Mouse (Mus musculus): ENCODE data around the gene Polr3c. TPM values are rescaled to one million over a fixed set of nuclear protein-coding genes. Genes with fewer than 3 reads are reported as not detected.

The Polr3c gene
- 15.2 TPM for polyA plus RNA-seq (2014; fragmentation: Illumina TruSeq; extraction: RNeasy Lipid Tissue Mini Kit (QIAGEN cat#74804); ENCODE audit: low read depth, low replicate concordance)

GRCm38 (mm10) chr3:96727343-96727827, at the start of gene Polr3c, which contains the start of gene Rnf115:
Polr3c (minus strand) TSS chr3:96727628.
Rnf115 (plus strand) TSS chr3:96727664.

GRCm38 (mm10) chr3:96707903-96708683, 19.3 kb downstream of the Polr3c start, which contains the start of gene Nudt17:
Nudt17 (minus strand) TSS chr3:96708562.

GRCm38 (mm10) chr3:96696198-96696765, 31.1 kb downstream of the Polr3c start, which contains the start of gene Pias3:
Pias3 (plus strand) TSS chr3:96696384.

GRCm38 (mm10) chr3:96669727-96670468, 57.5 kb downstream of the Polr3c start, which contains the start of gene Ankrd35:
Ankrd35 (plus strand) TSS chr3:96670131.

Other genes starting within 250 kb of the Polr3c start
- gene Hfe2, start 202.5 kb downstream of the Polr3c start, polyA plus RNA-seq (2014; fragmentation: Illumina TruSeq; extraction: RNeasy Lipid Tissue Mini Kit (QIAGEN cat#74804); ENCODE audit: low read depth, low replicate concordance), result not detected
- 292 TPM for gene Txnip, start 169.7 kb downstream of the Polr3c start, polyA plus RNA-seq (2014; fragmentation: Illumina TruSeq; extraction: RNeasy Lipid Tissue Mini Kit (QIAGEN cat#74804); ENCODE audit: low read depth, low replicate concordance)
- not detected for gene Gm16253, start 150.6 kb downstream of the Polr3c start, polyA plus RNA-seq (2014; fragmentation: Illumina TruSeq; extraction: RNeasy Lipid Tissue Mini Kit (QIAGEN cat#74804); ENCODE audit: low read depth, low replicate concordance)
- 45.2 TPM for gene Polr3gl, start 133.4 kb downstream of the Polr3c start, polyA plus RNA-seq (2014; fragmentation: Illumina TruSeq; extraction: RNeasy Lipid Tissue Mini Kit (QIAGEN cat#74804); ENCODE audit: low read depth, low replicate concordance)
- not detected for gene Ankrd34a, start 131.0 kb downstream of the Polr3c start, polyA plus RNA-seq (2014; fragmentation: Illumina TruSeq; extraction: RNeasy Lipid Tissue Mini Kit (QIAGEN cat#74804); ENCODE audit: low read depth, low replicate concordance)
- gene Lix1l, start 126.5 kb downstream of the Polr3c start, polyA plus RNA-seq (2014; fragmentation: Illumina TruSeq; extraction: RNeasy Lipid Tissue Mini Kit (QIAGEN cat#74804); ENCODE audit: low read depth, low replicate concordance), result 8.7 TPM
- gene Rbm8a, start 97.7 kb downstream of the Polr3c start, polyA plus RNA-seq (2014; fragmentation: Illumina TruSeq; extraction: RNeasy Lipid Tissue Mini Kit (QIAGEN cat#74804); ENCODE audit: low read depth, low replicate concordance), result 27.9 TPM
- 18.2 TPM for gene Pex11b, start 92.3 kb downstream of the Polr3c start, polyA plus RNA-seq (2014; fragmentation: Illumina TruSeq; extraction: RNeasy Lipid Tissue Mini Kit (QIAGEN cat#74804); ENCODE audit: low read depth, low replicate concordance)
- gene Gm42957, start 92.2 kb downstream of the Polr3c start, polyA plus RNA-seq (2014; fragmentation: Illumina TruSeq; extraction: RNeasy Lipid Tissue Mini Kit (QIAGEN cat#74804); ENCODE audit: low read depth, low replicate concordance), result not detected
- 0.16 TPM for gene Itga10, start 82.0 kb downstream of the Polr3c start, polyA plus RNA-seq (2014; fragmentation: Illumina TruSeq; extraction: RNeasy Lipid Tissue Mini Kit (QIAGEN cat#74804); ENCODE audit: low read depth, low replicate concordance)
- gene Ankrd35, start 57.5 kb downstream of the Polr3c start, polyA plus RNA-seq (2014; fragmentation: Illumina TruSeq; extraction: RNeasy Lipid Tissue Mini Kit (QIAGEN cat#74804); ENCODE audit: low read depth, low replicate concordance), result not detected
- 2.7 TPM for gene Pias3, start 31.2 kb downstream of the Polr3c start, polyA plus RNA-seq (2014; fragmentation: Illumina TruSeq; extraction: RNeasy Lipid Tissue Mini Kit (QIAGEN cat#74804); ENCODE audit: low read depth, low replicate concordance)
- gene Nudt17, start 19.1 kb downstream of the Polr3c start, polyA plus RNA-seq (2014; fragmentation: Illumina TruSeq; extraction: RNeasy Lipid Tissue Mini Kit (QIAGEN cat#74804); ENCODE audit: low read depth, low replicate concordance), result not detected
- gene Rnf115, start within 50 bp of the Polr3c start, polyA plus RNA-seq (2014; fragmentation: Illumina TruSeq; extraction: RNeasy Lipid Tissue Mini Kit (QIAGEN cat#74804); ENCODE audit: low read depth, low replicate concordance), result 108 TPM
- 451 TPM for gene Pdzk1, start 101.7 kb upstream of the Polr3c start, polyA plus RNA-seq (2014; fragmentation: Illumina TruSeq; extraction: RNeasy Lipid Tissue Mini Kit (QIAGEN cat#74804); ENCODE audit: low read depth, low replicate concordance)
- not detected for gene Cd160, start 101.7 kb upstream of the Polr3c start, polyA plus RNA-seq (2014; fragmentation: Illumina TruSeq; extraction: RNeasy Lipid Tissue Mini Kit (QIAGEN cat#74804); ENCODE audit: low read depth, low replicate concordance)
- gene Gja5, start 177.1 kb upstream of the Polr3c start, polyA plus RNA-seq (2014; fragmentation: Illumina TruSeq; extraction: RNeasy Lipid Tissue Mini Kit (QIAGEN cat#74804); ENCODE audit: low read depth, low replicate concordance), result 3.4 TPM
- 12.1 TPM for gene Gpr89, start 177.7 kb upstream of the Polr3c start, polyA plus RNA-seq (2014; fragmentation: Illumina TruSeq; extraction: RNeasy Lipid Tissue Mini Kit (QIAGEN cat#74804); ENCODE audit: low read depth, low replicate concordance)
- not detected for gene Gja8, start 198.4 kb upstream of the Polr3c start, polyA plus RNA-seq (2014; fragmentation: Illumina TruSeq; extraction: RNeasy Lipid Tissue Mini Kit (QIAGEN cat#74804); ENCODE audit: low read depth, low replicate concordance)